Mouse (Mus musculus) erythroblast, adult 5-6 weeks (primary cell): ENCODE data around the gene Tet3. TPM values are rescaled to one million over a fixed set of nuclear protein-coding genes. Genes with fewer than 3 reads are reported as not detected.

Source experiments
- total RNA-seq, 2 experiments: library from RNA; stranded (forward) in 1 of 2; stranded (reverse) in 1 of 2; fragments of 150-400 nt in 1 of 2; fragments of 200-764, 138-1000 nt in 1 of 2; gene quantifications; 2 replicates each; pipeline versions ENCODE4 v1.2.3 to v1.2.4; 2015 to 2017; ENCODE audit warnings: low replicate concordance in 2 of 2

Gene Tet3
- total RNA-seq, 2 experiments from 2014 or later = 24.9 to 29.6 TPM

Other genes starting within 250 kb of the Tet3 start
- gene Slc4a5, start 239.3 kb downstream of the Tet3 start, total RNA-seq (2015; ENCODE audit: low replicate concordance) = 1.0 and 1.2 TPM in 2 replicates
- 0.28 and 0.43 TPM in 2 replicates for gene Slc4a5, start 239.3 kb downstream of the Tet3 start, total RNA-seq (2017; ENCODE audit: low replicate concordance)
- gene Mthfd2, start 133.2 kb downstream of the Tet3 start, total RNA-seq (2015; ENCODE audit: low replicate concordance) = 13.8 and 21.1 TPM in 2 replicates
- gene Mthfd2, start 133.2 kb downstream of the Tet3 start, total RNA-seq (2017; ENCODE audit: low replicate concordance) = 21.8 and 29.0 TPM in 2 replicates
- 51.6 and 54.6 TPM in 2 replicates for gene Mob1a, start 133.1 kb downstream of the Tet3 start, total RNA-seq (2015; ENCODE audit: low replicate concordance)
- gene Mob1a, start 133.1 kb downstream of the Tet3 start, total RNA-seq (2017; ENCODE audit: low replicate concordance) = 71.1 and 78.7 TPM in 2 replicates
- gene Bola3, start 109.9 kb downstream of the Tet3 start, total RNA-seq (2015; ENCODE audit: low replicate concordance) = 99.1 and 113 TPM in 2 replicates
- gene Bola3, start 109.9 kb downstream of the Tet3 start, total RNA-seq (2017; ENCODE audit: low replicate concordance) = 93.6 and 115 TPM in 2 replicates
- gene Dguok, start 47.9 kb upstream of the Tet3 start, total RNA-seq (2015; ENCODE audit: low replicate concordance) = 20.7 and 23.1 TPM in 2 replicates
- gene Dguok, start 47.9 kb upstream of the Tet3 start, total RNA-seq (2017; ENCODE audit: low replicate concordance) = 22.9 and 25.4 TPM in 2 replicates
- not detected in 2 replicates for gene Actg2, start 77.2 kb upstream of the Tet3 start, total RNA-seq (2015; ENCODE audit: low replicate concordance)
- gene Actg2, start 77.2 kb upstream of the Tet3 start, total RNA-seq (2017; ENCODE audit: low replicate concordance) = not detected in 2 replicates
- 9.8 and 17.7 TPM in 2 replicates for gene Stambp, start 113.6 kb upstream of the Tet3 start, total RNA-seq (2015; ENCODE audit: low replicate concordance)
- gene Stambp, start 113.6 kb upstream of the Tet3 start, total RNA-seq (2017; ENCODE audit: low replicate concordance) = 2.5 and 4.3 TPM in 2 replicates
- not detected in 2 replicates for gene Clec4f, start 197.1 kb upstream of the Tet3 start, total RNA-seq (2015; ENCODE audit: low replicate concordance)
- gene Clec4f, start 197.1 kb upstream of the Tet3 start, total RNA-seq (2017; ENCODE audit: low replicate concordance) = not detected in 2 replicates
- not detected in 2 replicates for gene Cd207, start 218.8 kb upstream of the Tet3 start, total RNA-seq (2015; ENCODE audit: low replicate concordance)
- not detected in 2 replicates for gene Cd207, start 218.8 kb upstream of the Tet3 start, total RNA-seq (2017; ENCODE audit: low replicate concordance)